Mouse (Mus musculus) right cerebral cortex, adult 18-20 months (tissue): ENCODE measurements around the gene Adh6b.
"Not testable (repeated sequence)": the region's sequence is repeated elsewhere in the genome, so short reads cannot be mapped to it uniquely, and the experiment has no call there.

Experiments used
- DNase-seq: peaks from one replicate; pipeline ENCODE4 v3.0.0; 2022; ENCODE audit warnings: mixed read lengths

The Adh6b gene

GRCm38 (mm10) chr3:138366181-138366580 is 24.6 kb downstream of the Adh6b start:
- DNase-seq: no peak

GRCm38 (mm10) chr3:138369546-138369945 is 28.0 kb downstream of the Adh6b start:
- DNase-seq: no peak

GRCm38 (mm10) chr3:138370289-138370688 is 28.7 kb downstream of the Adh6b start:
- DNase-seq: not testable (repeated sequence)

- DNase-seq: no peak
Measured at GRCm38 (mm10) chr3:138373920-138374319, 32.3 kb downstream of the Adh6b start.

- no peak for DNase-seq
Measured at GRCm38 (mm10) chr3:138375148-138375547, 33.6 kb downstream of the Adh6b start.

GRCm38 (mm10) chr3:138381133-138381532 is 39.6 kb downstream of the Adh6b start:
- no peak for DNase-seq

GRCm38 (mm10) chr3:138387155-138387554 is 45.6 kb downstream of the Adh6b start:
- DNase-seq: no peak

- no peak for DNase-seq
Measured at GRCm38 (mm10) chr3:138404872-138405271, 63.3 kb downstream of the Adh6b start.

GRCm38 (mm10) chr3:138405341-138405740 is 63.8 kb downstream of the Adh6b start:
- DNase-seq: peak; percentile 28

- no peak for DNase-seq
Measured at GRCm38 (mm10) chr3:138405840-138406239, 64.3 kb downstream of the Adh6b start.

GRCm38 (mm10) chr3:138407920-138408319 is 66.3 kb downstream of the Adh6b start:
- DNase-seq: no peak
